Mouse (Mus musculus) heart, embryonic 16.5 days (tissue): ENCODE measurements around the gene Sorcs2. TPM values are rescaled to one million over a fixed set of nuclear protein-coding genes. Genes with fewer than 3 reads are reported as not detected.

Experiments used
- ATAC-seq: fragments of 200-750 bp; cut with Nextera tagmentation; replicated peaks from 2 replicates; pipeline ENCODE4 v1.8.0; 2017; ENCODE audit warnings: moderate number of reproducible peaks; ENCODE audit not compliant: insufficient read depth, low FRiP score; ENCODE audit errors: extremely low read depth
- H3K27ac ChIP-seq: fragments of 300-500 bp; sonication (generic); 2 replicates; pipeline ENCODE4 v1.5.1; 2014; ENCODE audit warnings: mild to moderate bottlenecking, low read length, control low read depth, moderate library complexity
- H3K27me3 ChIP-seq: fragments of 300-500 bp; sonication (generic); 2 replicates; pipeline ENCODE4 v1.6.1; 2014; ENCODE audit warnings: low read length, mixed read lengths; ENCODE audit not compliant: control insufficient read depth, insufficient read depth
- H3K36me3 ChIP-seq: fragments of 300-500 bp; sonication (generic); 2 replicates; pipeline ENCODE4 v1.6.1; 2014; ENCODE audit not compliant: control insufficient read depth, insufficient read depth
- H3K4me1 ChIP-seq: fragments of 300-500 bp; sonication (generic); 2 replicates; pipeline ENCODE4 v1.6.1; 2014; ENCODE audit warnings: low read length, mixed read lengths; ENCODE audit not compliant: control insufficient read depth, insufficient read depth
- H3K4me2 ChIP-seq: fragments of 300-500 bp; sonication (generic); 2 replicates; pipeline ENCODE4 v1.6.1; 2014; ENCODE audit warnings: low read depth, mild to moderate bottlenecking, control low read depth, low read length
- H3K4me3 ChIP-seq: fragments of 300-500 bp; sonication (generic); 2 replicates; pipeline ENCODE4 v1.5.1; 2014; ENCODE audit warnings: mild to moderate bottlenecking, control low read depth, low read length
- H3K9ac ChIP-seq: fragments of 300-500 bp; sonication (generic); 2 replicates; pipeline ENCODE4 v1.6.1; 2014; ENCODE audit warnings: low read length, control low read depth
- H3K9me3 ChIP-seq: fragments of 300-500 bp; sonication (generic); replicated peaks from 2 replicates; pipeline ENCODE4 v1.6.1; 2016; ENCODE audit warnings: low read length; ENCODE audit not compliant: control insufficient read depth
- WGBS: fragments of 180-500 bp; shearing (Covaris S2); extraction: QIAGEN DNeasy Blood & Tissue Kit; methylation state at CpG from one replicate; pipeline ENCODE4 v1.1.7; 2014; 5-methylcytosine and 5-hydroxymethylcytosine counted together
- polyA plus RNA-seq: library from polyadenylated mRNA; unstranded; fragments of >200 nt; fragmentation: Nextera tagmentation; extraction: Ambion mirVana; gene quantifications from 2 replicates; pipeline ENCODE4 v1.2.1, GENCODE M21; 2015

Sorcs2 gene
- polyA plus RNA-seq, 1 experiment from 2014 or later = 8.2 TPM

- H3K4me1 ChIP-seq = no peaks in the 10 kb centered on the region
- H3K4me3 ChIP-seq = no peak overlapping the region
- H3K27ac ChIP-seq = no peak overlapping the region
- 69% methylated on average over 3 of the region's 3 CpGs for WGBS
- no peak overlapping the region for H3K4me2 ChIP-seq
- H3K27me3 ChIP-seq = no peaks in the 10 kb centered on the region
- peaks cover 3% of the 10 kb centered on the region; the same call in 1 of the 2 replicates for H3K36me3 ChIP-seq
- H3K9ac ChIP-seq = no peak overlapping the region
- no peaks in the 10 kb centered on the region for H3K9me3 ChIP-seq
- ATAC-seq = no peak
These were observed 376.8 kb downstream of the Sorcs2 start for GRCm38 (mm10) chr5:36021091-36021490.

DNA sequence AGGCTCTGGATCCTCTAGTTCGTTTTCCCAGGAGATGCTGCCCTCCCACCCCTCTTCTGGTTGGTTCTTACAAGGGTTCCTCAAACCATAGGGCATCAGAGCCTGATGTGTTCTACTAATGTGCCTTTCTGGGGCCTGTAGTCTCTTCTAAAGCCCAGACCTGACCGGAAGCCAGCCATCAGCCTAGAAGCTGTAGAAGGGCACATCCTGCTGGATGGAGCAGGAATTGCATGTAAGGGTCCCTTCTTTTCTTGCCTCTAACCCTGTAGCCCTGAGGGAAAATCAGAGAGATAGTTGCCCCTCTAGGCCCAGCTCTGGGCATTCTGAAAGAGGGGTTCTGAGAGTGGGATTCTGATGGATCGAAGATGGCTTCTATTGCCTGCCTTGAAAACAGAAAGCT lies 379.6 kb downstream of the Sorcs2 start:
- Histone ChIP-seq H3K4me2 (no peak overlapping the region), H3K27me3 (no peaks in the 10 kb centered on the region), H3K4me3 (no peak overlapping the region), H3K36me3 (peaks cover 3% of the 10 kb centered on the region; the same call in 1 of the 2 replicates), H3K27ac (no peak overlapping the region), H3K9me3 (no peaks in the 10 kb centered on the region), H3K4me1 (no peaks in the 10 kb centered on the region), H3K9ac (no peak overlapping the region)
- ATAC-seq = no peak
- 76% methylated on average over 3 of the region's 3 CpGs for WGBS

DNA sequence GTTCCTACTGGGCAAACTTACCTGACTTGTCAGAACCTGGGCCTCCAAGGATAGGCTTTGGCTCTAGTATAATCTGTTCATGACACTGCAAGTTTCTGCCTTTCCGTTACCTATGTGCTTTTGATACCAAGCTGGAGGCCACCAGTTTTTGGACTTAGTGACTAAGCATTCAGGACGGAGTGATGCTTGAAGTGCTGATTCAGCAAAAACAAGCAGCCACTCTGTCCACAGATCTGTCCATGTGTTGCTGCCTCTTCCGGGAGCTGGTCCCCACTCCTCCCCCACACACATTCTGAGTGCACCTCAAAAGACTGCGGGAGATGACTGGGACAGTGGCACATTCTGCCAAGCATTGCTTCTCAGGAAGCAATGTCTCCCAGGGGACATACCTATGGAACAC lies 388.5 kb downstream of the Sorcs2 start:
- no peak overlapping the region for H3K4me3 ChIP-seq
- peaks cover 4% of the 10 kb centered on the region for H3K4me1 ChIP-seq
- H3K27me3 ChIP-seq = no peaks in the 10 kb centered on the region
- no peak overlapping the region for H3K4me2 ChIP-seq
- no peak for ATAC-seq
- 80% methylated on average over 4 of the region's 4 CpGs for WGBS
- H3K9ac ChIP-seq = no peak overlapping the region
- no peaks in the 10 kb centered on the region for H3K36me3 ChIP-seq
- H3K9me3 ChIP-seq = no peaks in the 10 kb centered on the region
- no peak overlapping the region for H3K27ac ChIP-seq

DNA sequence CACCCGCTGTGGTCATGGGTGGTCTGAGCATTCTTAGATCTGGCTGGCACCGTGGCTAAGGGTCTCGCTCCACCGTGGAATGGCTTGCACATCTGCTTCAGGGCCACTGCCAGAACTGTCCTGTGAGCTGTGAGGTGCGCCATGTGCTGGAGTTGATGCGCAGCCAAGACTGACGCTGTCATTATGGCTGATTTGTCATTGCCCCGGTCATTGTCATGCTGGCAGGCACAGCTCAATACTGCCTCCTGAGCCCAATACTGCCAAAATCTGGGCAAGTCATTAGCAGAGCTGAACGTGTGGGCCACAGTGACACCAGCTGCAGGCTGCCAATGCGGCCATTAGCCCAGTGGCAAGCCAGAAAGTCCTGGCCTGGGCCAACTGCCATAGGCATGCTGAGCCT lies 390.3 kb downstream of the Sorcs2 start:
- no peak overlapping the region for H3K9ac ChIP-seq
- H3K4me2 ChIP-seq = no peak overlapping the region
- WGBS = 77% methylated on average over 10 of the region's 10 CpGs
- H3K27ac ChIP-seq = no peak overlapping the region
- H3K36me3 ChIP-seq = no peaks in the 10 kb centered on the region
- no peak overlapping the region for H3K4me3 ChIP-seq
- peaks cover 4% of the 10 kb centered on the region for H3K4me1 ChIP-seq
- ATAC-seq = no peak
- no peaks in the 10 kb centered on the region for H3K27me3 ChIP-seq
- H3K9me3 ChIP-seq = no peaks in the 10 kb centered on the region

DNA sequence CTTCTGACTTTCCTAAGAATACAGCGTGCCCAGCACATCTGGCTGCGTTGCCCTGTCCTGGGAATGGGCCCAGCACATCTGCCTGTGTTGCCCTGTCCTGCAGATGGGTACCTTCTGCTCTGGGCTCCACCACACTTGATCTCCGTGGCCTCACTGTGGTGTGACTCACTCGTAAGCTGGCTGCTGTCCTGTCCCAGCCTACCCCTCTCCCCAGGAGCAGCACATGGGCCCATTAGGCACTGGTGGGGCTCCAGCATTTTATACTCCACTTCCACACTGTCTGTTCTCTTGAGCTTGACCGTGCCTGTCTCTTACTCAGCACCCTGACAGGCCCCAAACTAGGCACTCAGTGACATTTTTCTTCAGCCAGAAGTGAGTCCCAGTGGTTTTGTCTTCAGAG lies 391.4 kb downstream of the Sorcs2 start:
- Histone ChIP-seq H3K4me3 (no peak overlapping the region), H3K27me3 (no peaks in the 10 kb centered on the region), H3K27ac (no peak overlapping the region), H3K4me1 (peaks cover 4% of the 10 kb centered on the region), H3K9ac (no peak overlapping the region), H3K4me2 (no peak overlapping the region), H3K36me3 (peaks cover 2% of the 10 kb centered on the region; the same call in 1 of the 2 replicates), H3K9me3 (no peaks in the 10 kb centered on the region)
- 63% methylated on average over 5 of the region's 5 CpGs for WGBS
- ATAC-seq = no peak

DNA sequence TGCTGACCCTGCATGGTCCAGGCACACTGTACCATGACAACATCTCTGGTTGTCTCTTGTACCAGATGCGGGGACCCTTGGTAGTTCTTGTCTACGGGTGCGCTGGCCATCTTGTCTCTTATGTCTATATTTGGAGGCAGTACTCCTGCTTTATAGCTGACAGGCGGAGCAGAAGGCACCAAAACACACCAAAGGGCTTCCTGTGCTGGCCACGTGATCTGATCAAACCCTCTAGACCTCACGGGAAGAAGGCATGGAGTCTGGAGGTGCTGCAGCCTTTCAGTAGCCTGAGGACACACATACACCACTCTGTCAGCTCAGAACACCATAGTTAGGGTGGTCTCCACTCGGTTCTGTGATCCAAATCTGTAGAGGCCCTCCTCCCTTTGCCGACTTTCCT lies 391.8 kb downstream of the Sorcs2 start:
- H3K9ac ChIP-seq = no peak overlapping the region
- no peaks in the 10 kb centered on the region for H3K9me3 ChIP-seq
- H3K4me2 ChIP-seq = no peak overlapping the region
- 67% methylated on average over 8 of the region's 8 CpGs for WGBS
- H3K4me3 ChIP-seq = no peak overlapping the region
- ATAC-seq = no peak
- H3K27me3 ChIP-seq = no peaks in the 10 kb centered on the region
- H3K27ac ChIP-seq = no peak overlapping the region
- H3K4me1 ChIP-seq = peaks cover 3% of the 10 kb centered on the region
- H3K36me3 ChIP-seq = peaks cover 7% of the 10 kb centered on the region; the same call in 1 of the 2 replicates

GRCm38 (mm10) chr5:36003797-36004196 lies 394.1 kb downstream of the Sorcs2 start:
- H3K4me3 ChIP-seq = no peak overlapping the region
- H3K9ac ChIP-seq = no peak overlapping the region
- peaks cover 19% of the 10 kb centered on the region for H3K36me3 ChIP-seq
- H3K4me1 ChIP-seq = no peaks in the 10 kb centered on the region
- no peak overlapping the region for H3K4me2 ChIP-seq
- H3K27ac ChIP-seq = no peak overlapping the region
- no peaks in the 10 kb centered on the region for H3K9me3 ChIP-seq
- 77% methylated on average over 10 of the region's 10 CpGs for WGBS
- H3K27me3 ChIP-seq = no peaks in the 10 kb centered on the region
- no peak for ATAC-seq

DNA sequence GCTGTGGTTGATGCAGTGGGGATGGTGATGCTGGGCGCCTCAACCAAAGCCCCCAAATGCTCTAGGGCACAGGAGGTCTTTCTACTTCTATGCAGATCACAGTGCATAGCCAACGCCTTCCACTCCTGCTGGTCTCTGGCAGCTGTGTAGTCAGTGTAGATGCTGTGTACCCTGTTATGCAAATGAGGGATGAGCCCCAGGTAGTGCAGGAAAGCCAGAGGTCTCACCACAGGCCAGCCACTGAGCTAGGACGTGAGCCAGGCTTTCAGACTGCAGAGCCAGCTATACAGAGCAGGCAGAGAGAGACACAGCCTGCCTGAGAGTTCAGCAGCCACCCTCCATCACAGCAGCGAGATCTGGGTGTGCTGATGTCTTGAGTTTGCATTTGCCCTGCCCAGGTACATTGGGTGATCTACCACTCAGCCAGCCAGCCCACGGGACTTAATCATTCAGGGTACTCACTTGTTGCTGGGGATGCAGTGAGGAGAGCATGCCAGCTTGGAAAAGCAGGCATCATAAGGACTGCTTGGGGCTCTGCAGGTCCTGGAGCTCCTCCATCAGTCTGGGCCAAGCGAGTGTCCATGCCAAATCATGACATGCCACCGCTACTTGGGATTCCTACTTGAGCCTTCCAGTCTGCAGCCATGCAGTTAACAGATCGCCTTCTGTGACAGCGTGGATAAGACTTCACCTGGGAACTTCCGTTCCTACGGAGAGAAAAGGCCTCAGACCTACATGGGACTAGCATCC lies 407.8 kb downstream of the Sorcs2 start:
- no peaks in the 10 kb centered on the region for H3K27me3 ChIP-seq
- no peak overlapping the region for H3K27ac ChIP-seq
- H3K4me3 ChIP-seq = no peak overlapping the region
- 83% methylated on average over 11 of the region's 11 CpGs for WGBS
- no peaks in the 10 kb centered on the region for H3K9me3 ChIP-seq
- peaks cover 7% of the 10 kb centered on the region for H3K4me1 ChIP-seq
- no peak overlapping the region for H3K4me2 ChIP-seq
- H3K9ac ChIP-seq = no peak overlapping the region
- H3K36me3 ChIP-seq = peaks cover 55% of the 10 kb centered on the region
- no peak for ATAC-seq

GRCm38 (mm10) chr5:35989506-35989905 lies 408.4 kb downstream of the Sorcs2 start:
- H3K4me3 ChIP-seq = no peak overlapping the region
- 82% methylated on average over 6 of the region's 6 CpGs for WGBS
- H3K27ac ChIP-seq = no peak overlapping the region
- H3K9ac ChIP-seq = no peak overlapping the region
- no peaks in the 10 kb centered on the region for H3K27me3 ChIP-seq
- H3K9me3 ChIP-seq = no peaks in the 10 kb centered on the region
- peaks cover 9% of the 10 kb centered on the region for H3K4me1 ChIP-seq
- H3K36me3 ChIP-seq = peaks cover 57% of the 10 kb centered on the region
- H3K4me2 ChIP-seq = no peak overlapping the region
- no peak for ATAC-seq
